10 mouse cellular contexts compared by ENCODE assay signal in genomic region chr10:8945195-8945751, GRCm38 (mm10). TPM values are rescaled to one million over a fixed set of nuclear protein-coding genes. Genes with fewer than 3 reads are reported as not detected.
A peak's percentile ranks its signal among the peaks of the same experiment; 100 is the strongest.
DNase-seq lines count a peak whose midpoint lies in the region; ATAC-seq and TF ChIP-seq lines count a peak whose summit lies in the region.
"Had no signal": no experiment of that assay in that cellular context is flagged by ENCODE, and none has a peak within 500 bp of the region (broad histone marks: within the 10 kb centered on the region; RNA-seq: fewer than 3 reads in every experiment).

No protein-coding gene starts in this region.

- H3K4me3 ChIP-seq in lung, embryonic 14.5 days (ENCODE audit: low read depth, low read length), result peak overlapping the region; percentile 7
- H3K4me3 ChIP-seq in limb, embryonic 13.5 days, result peak overlapping the region; percentile 30
- peak overlapping the region; percentile 12; the same call in 1 of the 2 replicates for H3K4me3 ChIP-seq in stomach, embryonic 15.5 days (replicated peaks)

- no peaks in the 10 kb centered on the region for H3K9me3 ChIP-seq in lung, embryonic 14.5 days (ENCODE audit: low read depth, low read length)
- H3K9me3 ChIP-seq in limb, embryonic 13.5 days, result no peaks in the 10 kb centered on the region
- H3K9me3 ChIP-seq in stomach, embryonic 15.5 days, result no peaks in the 10 kb centered on the region

- 26% methylated on average over 17 of the region's 17 CpGs for WGBS in lung, embryonic 14.5 days
- 19% methylated on average over 17 of the region's 17 CpGs for WGBS in limb, embryonic 13.5 days
- WGBS in stomach, embryonic 15.5 days, result 23% methylated on average over 17 of the region's 17 CpGs

- peak; percentile 77 for ATAC-seq in lung, embryonic 14.5 days (ENCODE audit: insufficient read depth)
- peak; percentile 82 for ATAC-seq in limb, embryonic 13.5 days (ENCODE audit: low FRiP score, low read depth)
- ATAC-seq in stomach, embryonic 15.5 days (ENCODE audit: insufficient read depth, low FRiP score, low read depth), result peak; percentile 60
- no peak for ATAC-seq in cerebellum, adult (ENCODE audit: insufficient number of reproducible peaks, low FRiP score, low TSS enrichment)
- ATAC-seq: Patski had no signal

- no peak for TF ChIP-seq CTCF in lung, embryonic 14.5 days (IDR thresholded peaks at IDR 0.05; ENCODE audit: low read depth)

- H3K27ac ChIP-seq in lung, embryonic 14.5 days (ENCODE audit: low read depth), result peak overlapping the region; percentile 72
- peak overlapping the region; percentile 55; the same call in 1 of the 2 replicates for H3K27ac ChIP-seq in limb, embryonic 13.5 days
- peak overlapping the region; percentile 84 for H3K27ac ChIP-seq in stomach, embryonic 15.5 days

- H3K9ac ChIP-seq in lung, embryonic 14.5 days, result no peak overlapping the region
- peak overlapping the region; percentile 46 for H3K9ac ChIP-seq in limb, embryonic 13.5 days
- no peak overlapping the region for H3K9ac ChIP-seq in stomach, embryonic 15.5 days

- DNase-seq in lung, embryonic 14.5 days, result peak; percentile 77
- DNase-seq in lung, postnatal 36 days, result no peak
- DNase-seq in heart, adult 18-20 months, result peak; percentile 25 to 49
- DNase-seq in gastrocnemius, adult 18-20 months (ENCODE audit: low spot score), result no peak
- no peak for DNase-seq in cerebellum, adult 9-11 months
- DNase-seq: lung, adult 18-20 months had no signal

- peak overlapping the region; percentile 51 for H3K4me2 ChIP-seq in lung, embryonic 14.5 days
- peak overlapping the region; percentile 57 for H3K4me2 ChIP-seq in limb, embryonic 13.5 days (replicated peaks)
- H3K4me2 ChIP-seq in stomach, embryonic 15.5 days, result peak overlapping the region; percentile 44

- H3K27me3 ChIP-seq in lung, embryonic 14.5 days (ENCODE audit: insufficient read depth, low read length), result no peaks in the 10 kb centered on the region
- H3K27me3 ChIP-seq in limb, embryonic 13.5 days, result 0 out of 2 replicates have a peak, but pooled peaks cover 5% of the 10 kb centered on the region
- no peaks in the 10 kb centered on the region for H3K27me3 ChIP-seq in stomach, embryonic 15.5 days (replicated peaks)
- H3K27me3 ChIP-seq: Patski had no signal

- H3K36me3 ChIP-seq in lung, embryonic 14.5 days (ENCODE audit: insufficient read depth), result no peaks in the 10 kb centered on the region
- H3K36me3 ChIP-seq in limb, embryonic 13.5 days, result no peaks in the 10 kb centered on the region
- H3K36me3 ChIP-seq in stomach, embryonic 15.5 days, result no peaks in the 10 kb centered on the region

- H3K4me1 ChIP-seq in lung, embryonic 14.5 days (ENCODE audit: insufficient read depth), result no peaks in the 10 kb centered on the region
- H3K4me1 ChIP-seq in limb, embryonic 13.5 days, result peaks cover 11% of the 10 kb centered on the region
- 0 out of 2 replicates have a peak, but pooled peaks cover 4% of the 10 kb centered on the region for H3K4me1 ChIP-seq in stomach, embryonic 15.5 days

RNA-seq across cellular contexts. Expression of gene Sash1, which starts 59.4 kb away (rescaled TPM):
- polyA plus RNA-seq in lung, embryonic 14.5 days (2014; fragmentation: Nextera tagmentation; extraction: Ambion mirVana), result 4.2 and 6.4 TPM in 2 replicates
- total RNA-seq in heart, adult 18-20 months (2021), result 10 to 100 TPM; 29.7 to 31.8 TPM
- 6.5 TPM in 2 replicates for polyA plus RNA-seq in limb, embryonic 13.5 days (2015; fragmentation: Nextera tagmentation; extraction: Ambion mirVana)
- 5.4 and 5.5 TPM in 2 replicates for polyA plus RNA-seq in stomach, embryonic 15.5 days (2015; fragmentation: Nextera tagmentation; extraction: Ambion mirVana)
- 10 to 100 TPM; 12.3 to 15.8 TPM for total RNA-seq in gastrocnemius, adult 18-20 months (2021)

Comparison
In these comparisons a context has a peak if more than half of its experiments do, and no peak if none do; other contexts are left out.
1. DNase-seq: peak in lung, embryonic 14.5 days (single experiment) and heart, adult 18-20 months (2 of 2); none in lung, postnatal 36 days (single experiment), gastrocnemius, adult 18-20 months (single experiment) and cerebellum, adult 9-11 months (single experiment).
2. Peak in every context shown above with its lines, with median percentiles within 50 percentile points of each other: H3K27ac ChIP-seq, H3K4me2 ChIP-seq and H3K4me3 ChIP-seq.